Mouse (Mus musculus): ENCODE measurements around the gene Gm4846. TPM values are rescaled to one million over a fixed set of nuclear protein-coding genes. Genes with fewer than 3 reads are reported as not detected.
"Not testable (repeated sequence)": the region's sequence is repeated elsewhere in the genome, so short reads cannot be mapped to it uniquely, and the experiment has no call there.

Gm4846 gene
- not detected in 2 replicates for polyA plus RNA-seq (2016; fragmentation: Nextera tagmentation; extraction: Ambion mirVana)

DNA sequence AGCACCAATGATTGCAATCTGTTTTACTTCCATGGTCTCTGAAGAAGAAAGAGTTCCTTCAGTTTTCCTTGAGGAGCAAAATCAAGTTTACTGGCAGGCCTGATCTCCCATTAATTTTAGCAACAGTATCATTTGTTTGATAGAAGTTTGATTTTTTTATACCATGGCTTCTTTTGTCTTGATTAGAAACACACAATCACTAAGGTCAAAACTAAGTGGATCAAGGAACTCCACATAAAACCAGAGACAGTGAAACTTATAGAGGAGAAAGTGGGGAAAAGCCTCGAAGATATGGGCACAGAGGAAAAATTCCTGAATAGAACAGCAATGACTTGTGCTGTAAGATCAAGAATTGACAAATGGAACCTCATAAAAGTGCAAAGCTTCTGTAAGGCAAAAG is at the start of gene Gm4846:
TSS of gene Gm4846 (minus strand) at position 101 of the 400 bp plus-strand sequence.
- H3K27ac ChIP-seq; H3K9me3 ChIP-seq (replicated peaks); DNase-seq (ENCODE audit: low spot score); H3K4me1 ChIP-seq; H3K4me3 ChIP-seq; H3K36me3 ChIP-seq; H3K27me3 ChIP-seq (ENCODE audit: low read depth, poor library complexity, severe bottlenecking): not testable (repeated sequence)
- 79% methylated on average over 1 of the region's 1 CpGs for WGBS

DNA sequence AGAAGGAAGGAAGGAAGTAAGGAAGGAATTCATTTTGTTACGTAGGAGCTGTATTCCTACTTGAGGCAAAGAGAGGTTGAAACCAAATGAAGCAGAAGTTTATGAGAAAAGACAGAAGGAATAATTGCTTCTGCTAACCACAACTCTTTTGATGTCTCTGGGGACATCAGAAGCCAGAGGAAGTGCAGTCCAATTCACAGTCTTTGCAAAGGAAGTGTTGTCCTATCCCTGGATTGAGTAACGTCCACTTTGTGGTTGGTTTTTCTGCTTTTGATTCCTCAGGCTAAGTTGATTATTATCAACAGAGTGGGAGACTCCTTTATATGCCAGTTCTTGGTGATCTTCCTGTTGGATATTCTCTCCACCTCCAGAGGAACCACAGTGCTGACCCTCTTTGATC is 34.1 kb upstream of the Gm4846 start:
- 83% methylated on average over 2 of the region's 2 CpGs for WGBS
- not testable (repeated sequence) for H3K27me3 ChIP-seq (ENCODE audit: low read depth, poor library complexity, severe bottlenecking)

DNA sequence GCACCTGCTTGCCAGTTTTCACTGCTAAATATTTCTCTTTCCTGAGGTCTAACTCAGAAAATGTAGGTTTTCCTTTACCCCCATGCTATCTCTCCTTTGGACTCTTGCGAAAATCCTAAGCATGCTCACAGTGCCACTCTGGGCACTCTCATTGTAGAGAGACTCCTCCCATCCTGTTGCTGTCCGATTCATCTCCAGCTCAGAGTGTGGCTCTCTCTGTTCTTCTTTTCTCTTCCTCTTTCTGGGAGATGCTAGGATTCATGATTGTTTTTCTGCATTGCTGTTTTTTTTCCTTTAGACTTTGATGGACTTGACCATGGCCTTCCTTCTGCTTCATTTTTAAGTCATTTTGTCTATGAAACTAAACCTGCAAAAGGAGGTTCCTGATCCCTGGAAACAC is 27.3 kb upstream of the Gm4846 start:
- 86% methylated on average over 2 of the region's 2 CpGs for WGBS
- not testable (repeated sequence) for H3K27me3 ChIP-seq (ENCODE audit: low read depth, poor library complexity, severe bottlenecking); H3K27ac ChIP-seq; H3K4me3 ChIP-seq; DNase-seq (ENCODE audit: low spot score); H3K36me3 ChIP-seq; H3K4me1 ChIP-seq; H3K9me3 ChIP-seq (replicated peaks)

More for the DNA sequence above, 34.1 kb upstream of the Gm4846 start:
- not testable (repeated sequence) for H3K9me3 ChIP-seq (replicated peaks); H3K4me1 ChIP-seq; DNase-seq (ENCODE audit: low spot score); H3K36me3 ChIP-seq; H3K27ac ChIP-seq; H3K4me3 ChIP-seq

DNA sequence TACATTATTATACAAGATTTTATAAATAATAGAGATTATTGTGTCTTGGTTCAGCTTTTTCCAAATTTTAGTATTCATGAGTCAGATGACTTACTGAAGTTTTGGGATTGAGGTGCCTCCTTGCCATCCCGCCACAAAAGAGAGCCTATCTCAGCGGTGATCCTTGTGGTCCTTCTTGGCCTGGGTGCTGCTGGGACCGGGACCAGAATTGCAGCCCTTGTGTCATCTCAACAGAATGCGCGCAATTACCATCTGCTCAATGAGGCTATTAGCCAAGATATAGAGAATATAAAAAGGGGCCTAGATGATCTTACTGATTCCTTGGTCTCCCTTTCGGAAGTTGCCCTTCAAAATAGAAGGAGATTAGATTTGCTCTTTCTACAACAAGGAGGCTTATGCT is 22.2 kb upstream of the Gm4846 start:
- WGBS = 99% methylated on average over 6 of the region's 6 CpGs
- H3K27me3 ChIP-seq (ENCODE audit: low read depth, poor library complexity, severe bottlenecking); H3K27ac ChIP-seq; H3K36me3 ChIP-seq; H3K4me3 ChIP-seq; DNase-seq (ENCODE audit: low spot score); H3K9me3 ChIP-seq (replicated peaks); H3K4me1 ChIP-seq: not testable (repeated sequence)

DNA sequence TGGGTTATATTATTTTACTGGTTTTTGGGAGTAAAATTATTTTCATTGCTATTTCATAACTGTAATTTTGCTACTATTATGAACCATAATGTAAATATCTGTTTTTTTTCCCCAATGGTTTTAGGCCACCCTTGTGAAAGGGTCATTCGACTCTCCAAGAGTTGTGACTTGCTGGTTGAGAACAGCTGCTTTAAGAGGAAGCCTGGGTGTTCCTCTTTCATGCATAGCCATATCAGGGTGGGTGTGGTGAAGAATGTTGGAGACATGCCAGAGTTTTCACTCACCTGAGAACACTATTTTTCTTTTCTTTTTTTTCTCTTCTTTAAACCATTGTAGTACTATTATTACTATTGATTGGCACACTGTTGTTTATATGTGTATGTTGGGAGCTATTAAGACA is 19.2 kb upstream of the Gm4846 start:
- no peak for DNase-seq (ENCODE audit: low spot score)
- no peaks in the 10 kb centered on the region for H3K4me1 ChIP-seq
- H3K4me3 ChIP-seq = no peak overlapping the region
- no peak overlapping the region for H3K27ac ChIP-seq
- no peaks in the 10 kb centered on the region for H3K9me3 ChIP-seq (replicated peaks)
- no peaks in the 10 kb centered on the region for H3K27me3 ChIP-seq (ENCODE audit: low read depth, poor library complexity, severe bottlenecking)
- WGBS = 88% methylated on average over 1 of the region's 1 CpGs
- no peaks in the 10 kb centered on the region for H3K36me3 ChIP-seq

DNA sequence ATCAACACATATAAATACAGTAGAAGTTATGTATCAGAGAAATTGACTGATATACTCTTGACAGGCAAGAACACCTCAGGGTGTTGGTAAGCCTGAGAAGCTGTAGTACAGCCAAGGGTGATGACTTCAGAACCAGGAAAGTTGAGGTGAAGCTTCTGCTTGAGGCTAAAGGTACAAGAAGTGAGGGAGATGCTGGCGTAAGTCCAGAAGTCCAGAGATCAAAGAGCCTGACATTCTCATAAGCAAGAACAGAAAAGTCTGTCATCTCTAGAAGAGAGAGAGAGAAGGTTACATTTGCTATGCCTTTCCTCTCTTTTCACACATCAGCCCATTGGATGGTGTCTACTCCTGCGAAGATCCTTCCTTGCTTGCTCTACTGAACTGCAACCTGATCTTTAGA is 6.8 kb upstream of the Gm4846 start:
- DNase-seq (ENCODE audit: low spot score); H3K9me3 ChIP-seq (replicated peaks); H3K4me3 ChIP-seq; H3K27ac ChIP-seq; H3K27me3 ChIP-seq (ENCODE audit: low read depth, poor library complexity, severe bottlenecking); H3K4me1 ChIP-seq; H3K36me3 ChIP-seq: not testable (repeated sequence)
- 97% methylated on average over 2 of the region's 2 CpGs for WGBS

DNA sequence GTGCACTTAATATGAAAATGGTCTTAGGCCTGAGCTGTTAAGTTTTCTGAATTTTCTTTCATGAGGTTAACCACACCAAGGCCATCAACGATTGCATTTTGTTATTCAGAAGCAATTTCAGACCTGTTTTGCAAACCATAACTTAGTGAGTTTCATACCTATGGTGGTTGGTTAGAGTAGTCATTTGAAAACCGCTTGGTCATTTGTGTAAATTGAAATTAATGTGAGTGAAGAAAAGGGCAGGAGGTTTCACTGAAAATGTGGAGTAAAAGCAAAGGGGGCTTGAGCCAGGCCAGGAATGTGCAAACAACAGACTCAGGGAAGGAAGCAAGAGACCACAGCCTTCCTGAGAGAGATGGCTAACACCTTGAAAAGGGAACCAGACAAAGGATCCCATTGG is 17.9 kb downstream of the Gm4846 start:
- DNase-seq (ENCODE audit: low spot score) = no peak
- no peak overlapping the region for H3K4me3 ChIP-seq
- H3K4me1 ChIP-seq = no peaks in the 10 kb centered on the region
- H3K36me3 ChIP-seq = no peaks in the 10 kb centered on the region
- WGBS = 84% methylated on average over 2 of the region's 2 CpGs
- no peaks in the 10 kb centered on the region for H3K9me3 ChIP-seq (replicated peaks)
- no peak overlapping the region for H3K27ac ChIP-seq
- no peaks in the 10 kb centered on the region for H3K27me3 ChIP-seq (ENCODE audit: low read depth, poor library complexity, severe bottlenecking)

DNA sequence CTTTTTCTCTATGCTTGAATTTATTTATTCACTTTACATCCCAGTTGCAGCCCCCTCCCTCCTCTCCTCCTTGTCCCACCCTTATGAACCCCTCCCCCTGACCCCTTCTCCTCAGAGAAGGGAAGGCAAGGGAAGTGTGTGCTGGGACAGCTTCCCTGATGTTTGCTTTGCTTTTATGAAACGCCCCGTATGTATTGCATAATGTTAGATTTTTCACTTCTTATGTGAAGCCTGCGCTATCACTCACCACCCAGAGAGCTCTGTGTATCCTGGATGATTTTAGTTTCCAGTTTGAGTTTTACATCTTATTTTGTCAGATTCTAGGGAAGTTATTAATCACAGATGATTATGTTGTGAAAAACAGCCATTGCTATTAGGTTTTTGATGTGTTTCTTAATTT is 30.2 kb downstream of the Gm4846 start:
- no peaks in the 10 kb centered on the region for H3K27me3 ChIP-seq (ENCODE audit: low read depth, poor library complexity, severe bottlenecking)
- no peak overlapping the region for H3K4me3 ChIP-seq
- no peaks in the 10 kb centered on the region for H3K9me3 ChIP-seq (replicated peaks)
- H3K27ac ChIP-seq = no peak overlapping the region
- H3K36me3 ChIP-seq = no peaks in the 10 kb centered on the region
- no peak for DNase-seq (ENCODE audit: low spot score)
- H3K4me1 ChIP-seq = no peaks in the 10 kb centered on the region
- 98% methylated on average over 3 of the region's 3 CpGs for WGBS

DNA sequence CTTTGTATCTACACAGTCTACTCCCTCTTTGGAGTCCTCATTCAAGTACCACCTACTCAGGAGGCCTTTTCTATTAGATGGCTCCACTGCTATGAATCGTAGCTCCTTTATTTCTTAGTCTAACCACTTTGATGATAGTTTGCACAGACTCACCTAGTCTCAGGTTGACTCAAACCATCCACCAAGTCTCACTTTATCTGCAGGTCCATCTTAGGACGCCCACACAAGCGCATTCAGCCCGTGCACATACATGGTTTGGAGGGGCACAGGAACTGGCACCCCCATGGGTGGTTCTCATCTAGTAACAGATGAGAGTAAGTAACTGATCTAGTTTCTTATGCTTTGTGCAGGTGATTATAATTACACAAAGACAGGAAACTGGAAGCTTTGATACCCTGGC is 34.8 kb downstream of the Gm4846 start:
- Histone ChIP-seq H3K4me1 (no peaks in the 10 kb centered on the region), H3K4me3 (no peak overlapping the region), H3K36me3 (no peaks in the 10 kb centered on the region), H3K9me3 (replicated peaks) (no peaks in the 10 kb centered on the region), H3K27ac (no peak overlapping the region), H3K27me3 (ENCODE audit: low read depth, poor library complexity, severe bottlenecking) (no peaks in the 10 kb centered on the region)
- WGBS = 87% methylated on average over 4 of the region's 4 CpGs
- DNase-seq (ENCODE audit: low spot score) = no peak

DNA sequence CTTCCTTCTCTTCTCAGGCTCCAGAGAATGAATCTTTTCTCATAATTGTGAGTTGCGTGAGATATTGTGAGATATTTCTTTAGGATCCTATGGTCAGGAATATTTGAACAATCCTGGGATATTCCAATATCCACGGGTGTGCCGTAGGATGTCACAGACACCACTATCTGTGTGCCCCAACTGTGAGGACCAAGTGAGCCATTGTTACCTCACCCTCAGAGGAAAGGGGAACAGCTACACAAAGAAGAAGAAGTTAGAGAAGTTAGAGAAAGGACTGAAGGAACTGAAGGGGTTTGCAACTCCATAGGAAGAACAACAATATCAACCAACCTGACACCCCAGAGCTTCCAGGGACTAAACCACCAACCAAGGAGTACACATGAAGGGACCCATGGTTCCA is 55.4 kb downstream of the Gm4846 start:
- Histone ChIP-seq H3K9me3 (replicated peaks) (no peaks in the 10 kb centered on the region), H3K4me3 (no peak overlapping the region), H3K36me3 (no peaks in the 10 kb centered on the region), H3K27ac (no peak overlapping the region), H3K27me3 (ENCODE audit: low read depth, poor library complexity, severe bottlenecking) (no peaks in the 10 kb centered on the region), H3K4me1 (peaks cover 3% of the 10 kb centered on the region; the same call in 1 of the 2 replicates)
- no peak for DNase-seq (ENCODE audit: low spot score)
- 92% methylated on average over 3 of the region's 3 CpGs for WGBS

DNA sequence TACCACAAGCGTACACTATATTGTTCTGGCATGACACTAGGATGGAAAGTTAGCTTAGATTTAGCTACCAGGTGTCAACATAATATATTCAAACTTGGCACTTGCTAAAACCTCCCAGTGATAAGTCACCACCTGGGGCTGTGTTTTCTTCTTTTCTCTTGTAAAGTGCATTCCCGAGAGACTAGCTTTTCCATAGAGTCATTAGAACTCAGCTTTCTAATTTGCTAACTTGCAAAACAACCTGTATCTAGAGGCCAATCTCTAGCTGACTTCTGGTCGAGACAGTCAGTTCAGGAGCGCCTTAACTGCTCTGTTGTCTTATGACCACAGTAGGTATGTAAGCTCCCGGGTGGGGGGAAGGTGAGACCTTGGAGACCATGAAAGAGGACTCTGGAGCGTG is 58.0 kb downstream of the Gm4846 start:
- 69% methylated on average over 6 of the region's 6 CpGs for WGBS

More for the DNA sequence above, 58.0 kb downstream of the Gm4846 start:
- no peak for DNase-seq (ENCODE audit: low spot score)
- no peaks in the 10 kb centered on the region for H3K4me1 ChIP-seq
- H3K9me3 ChIP-seq (replicated peaks) = no peaks in the 10 kb centered on the region
- no peaks in the 10 kb centered on the region for H3K36me3 ChIP-seq
- no peak overlapping the region for H3K4me3 ChIP-seq
- H3K27me3 ChIP-seq (ENCODE audit: low read depth, poor library complexity, severe bottlenecking) = no peaks in the 10 kb centered on the region
- no peak overlapping the region for H3K27ac ChIP-seq

Other genes starting within 250 kb of the Gm4846 start
- gene Ildr2, start 243.4 kb downstream of the Gm4846 start, polyA plus RNA-seq (2016; fragmentation: Nextera tagmentation; extraction: Ambion mirVana) = 0.63 and 0.77 TPM in 2 replicates
- gene Tada1, start 118.5 kb downstream of the Gm4846 start, polyA plus RNA-seq (2016; fragmentation: Nextera tagmentation; extraction: Ambion mirVana) = 66.6 and 69.8 TPM in 2 replicates
- gene Pogk, start 87.7 kb downstream of the Gm4846 start, polyA plus RNA-seq (2016; fragmentation: Nextera tagmentation; extraction: Ambion mirVana) = 17.5 and 24.6 TPM in 2 replicates
- gene Gm4847, start 150.1 kb upstream of the Gm4846 start, polyA plus RNA-seq (2016; fragmentation: Nextera tagmentation; extraction: Ambion mirVana) = not detected in 2 replicates
- not detected in 2 replicates for gene Fmo9, start 184.3 kb upstream of the Gm4846 start, polyA plus RNA-seq (2016; fragmentation: Nextera tagmentation; extraction: Ambion mirVana)

Data from limb, embryonic 10.5 days (tissue).